Mouse (Mus musculus): ENCODE measurements around the gene Gm10382.
"Not testable (repeated sequence)": the region's sequence is repeated elsewhere in the genome, so short reads cannot be mapped to it uniquely, and the experiment has no call there.

Gene Gm10382

DNA sequence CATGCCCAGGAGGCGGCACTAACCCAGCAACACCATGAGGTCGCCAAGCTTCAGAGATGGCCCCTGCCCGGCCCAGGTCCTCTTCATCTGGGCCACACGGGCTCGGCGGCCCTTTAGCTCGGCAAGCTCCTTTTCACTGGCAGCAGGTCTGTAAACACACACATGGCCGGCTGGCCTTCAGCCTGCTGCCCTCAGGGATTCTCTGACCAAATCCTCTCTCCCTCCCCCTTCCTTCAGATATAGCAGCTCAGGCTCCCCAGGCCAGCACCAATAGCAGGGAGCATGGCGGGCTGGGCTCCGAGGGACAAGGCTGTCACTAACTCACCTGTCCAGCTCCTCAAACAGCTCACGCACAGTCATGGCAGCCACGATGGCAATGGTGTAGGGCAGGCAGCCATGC lies 29.5 kb downstream of the Gm10382 start:
- no peak for DNase-seq (ENCODE audit: low spot score in 2 of 2)

- no peak for DNase-seq (ENCODE audit: low spot score in 2 of 2)
Observed at GRCm38 (mm10) chr5:125419124-125419523, 30.0 kb downstream of the Gm10382 start.

- no peak for DNase-seq (ENCODE audit: low spot score in 2 of 2)
Observed at GRCm38 (mm10) chr5:125425698-125426276, 36.7 kb downstream of the Gm10382 start.

DNA sequence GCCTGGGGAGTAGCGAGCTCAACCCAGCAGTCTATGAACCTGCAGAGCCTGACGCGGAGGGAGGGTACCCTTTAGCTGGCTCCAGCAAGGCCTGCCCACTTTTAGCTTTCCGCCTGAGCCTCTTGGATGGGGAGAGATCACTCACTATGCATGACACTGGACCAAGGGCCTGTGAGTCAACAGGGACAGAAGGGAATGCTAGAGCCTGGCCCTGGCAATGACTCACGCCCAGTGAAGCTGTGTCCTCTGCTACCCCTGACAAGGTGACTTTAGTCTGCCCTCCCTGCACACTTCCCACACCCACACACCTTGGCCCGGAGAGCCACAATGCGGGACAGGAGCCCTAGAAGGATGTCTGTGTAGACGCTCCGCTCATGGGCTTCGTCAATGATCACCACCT lies 37.2 kb downstream of the Gm10382 start:
- no peak for DNase-seq (ENCODE audit: low spot score in 2 of 2)

DNA sequence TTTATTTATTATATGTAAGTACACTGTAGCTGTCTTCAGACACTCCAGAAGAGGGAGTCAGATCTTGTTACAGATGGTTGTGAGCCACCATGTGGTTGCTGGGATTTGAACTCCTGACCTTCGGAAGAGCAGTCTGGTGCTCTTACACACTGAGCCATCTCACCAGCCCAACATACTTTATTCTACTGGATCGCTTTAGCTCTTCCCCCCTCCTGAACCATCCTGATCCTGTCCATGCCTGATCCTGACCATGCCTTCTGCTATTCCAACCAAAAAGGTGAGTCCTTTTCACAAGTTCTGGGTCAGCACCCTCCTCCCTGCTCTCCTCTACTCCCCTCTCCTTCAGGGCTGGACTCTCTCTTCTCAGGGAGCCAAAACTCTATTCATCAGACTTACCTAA lies 43.2 kb downstream of the Gm10382 start:
- DNase-seq (ENCODE audit: low spot score in 2 of 2), result not testable (repeated sequence)

DNA sequence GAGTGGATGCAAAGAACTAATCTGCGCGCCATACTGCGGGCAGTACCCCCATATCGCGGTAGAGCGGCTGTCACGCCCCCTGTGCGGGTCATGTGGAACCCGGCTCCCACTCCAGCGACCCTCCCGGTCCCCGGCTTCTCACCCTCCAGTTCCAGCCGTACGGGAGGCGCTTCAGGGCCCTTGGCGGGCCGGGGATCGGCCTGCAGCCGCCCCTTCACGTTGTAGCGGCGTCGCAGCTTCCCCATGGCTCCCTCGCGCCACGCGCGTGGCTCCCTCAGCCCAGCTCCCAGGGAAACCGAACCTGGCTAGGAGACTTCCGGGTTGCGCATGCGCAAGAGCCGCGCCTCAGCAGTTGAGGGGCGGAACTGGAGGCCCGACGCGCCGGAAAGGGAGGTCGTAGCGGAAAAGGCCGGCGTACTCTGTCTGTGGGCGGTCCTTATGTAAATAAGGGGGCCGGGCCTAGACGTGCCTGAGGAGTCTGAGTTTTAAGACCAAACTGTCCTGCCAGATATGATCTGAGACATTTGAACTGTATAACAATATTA lies 44.7 kb downstream of the Gm10382 start, which contains the start of gene Dhx37:
Gene Dhx37 (minus strand): TSS at position 329 of the 545 bp plus-strand sequence.
- peak; percentile 92 to 93 for DNase-seq (ENCODE audit: low spot score in 2 of 2)

GRCm38 (mm10) chr5:125434347-125434746 lies 45.2 kb downstream of the Gm10382 start:
- DNase-seq (ENCODE audit: low spot score in 2 of 2), result not testable (repeated sequence)
